Mouse (Mus musculus): ENCODE results near the gene Ugt1a6a.

Gene Ugt1a6a

GRCm38 (mm10) chr1:88228121-88228520 is 93.5 kb downstream of the Ugt1a6a start:
- DNase-seq (ENCODE audit: low spot score) = no peak

GRCm38 (mm10) chr1:88229566-88229965 is 95.0 kb downstream of the Ugt1a6a start:
- DNase-seq (ENCODE audit: low spot score) = no peak

GRCm38 (mm10) chr1:88229986-88230385 is 95.4 kb downstream of the Ugt1a6a start:
- no peak for DNase-seq (ENCODE audit: low spot score)

GRCm38 (mm10) chr1:88230421-88230820 is 95.8 kb downstream of the Ugt1a6a start:
- no peak for DNase-seq (ENCODE audit: low spot score)

GRCm38 (mm10) chr1:88230981-88231802 is 96.6 kb downstream of the Ugt1a6a start:
- no peak for DNase-seq (ENCODE audit: low spot score)

- no peak for DNase-seq (ENCODE audit: low spot score)
These were observed 97.3 kb downstream of the Ugt1a6a start for GRCm38 (mm10) chr1:88231803-88232499.

GRCm38 (mm10) chr1:88232664-88233380 is 98.2 kb downstream of the Ugt1a6a start:
- DNase-seq (ENCODE audit: low spot score) = no peak

GRCm38 (mm10) chr1:88233421-88234247 is 99.0 kb downstream of the Ugt1a6a start:
- no peak for DNase-seq (ENCODE audit: low spot score)

GRCm38 (mm10) chr1:88234248-88234610 is 99.6 kb downstream of the Ugt1a6a start:
- DNase-seq (ENCODE audit: low spot score) = no peak

GRCm38 (mm10) chr1:88234646-88235045 is 100.0 kb downstream of the Ugt1a6a start:
- DNase-seq (ENCODE audit: low spot score) = no peak

- no peak for DNase-seq (ENCODE audit: low spot score)
These were observed 100.7 kb downstream of the Ugt1a6a start for GRCm38 (mm10) chr1:88235046-88235893.

GRCm38 (mm10) chr1:88235894-88236415 is 101.3 kb downstream of the Ugt1a6a start:
- DNase-seq (ENCODE audit: low spot score) = no peak

- DNase-seq (ENCODE audit: low spot score) = no peak
These were observed 102.7 kb downstream of the Ugt1a6a start for GRCm38 (mm10) chr1:88237311-88237710.

- no peak for DNase-seq (ENCODE audit: low spot score)
These were observed 104.2 kb downstream of the Ugt1a6a start for GRCm38 (mm10) chr1:88238771-88239170.

GRCm38 (mm10) chr1:88240072-88240471 is 105.5 kb downstream of the Ugt1a6a start:
- no peak for DNase-seq (ENCODE audit: low spot score)

GRCm38 (mm10) chr1:88240579-88240978 is 106.0 kb downstream of the Ugt1a6a start:
- DNase-seq (ENCODE audit: low spot score) = no peak

GRCm38 (mm10) chr1:88243861-88244260 is 109.3 kb downstream of the Ugt1a6a start:
- no peak for DNase-seq (ENCODE audit: low spot score)

- no peak for DNase-seq (ENCODE audit: low spot score)
These were observed 111.3 kb downstream of the Ugt1a6a start for GRCm38 (mm10) chr1:88245881-88246280.

GRCm38 (mm10) chr1:88246386-88246785 is 111.8 kb downstream of the Ugt1a6a start:
- no peak for DNase-seq (ENCODE audit: low spot score)

GRCm38 (mm10) chr1:88247660-88248059 is 113.1 kb downstream of the Ugt1a6a start:
- DNase-seq (ENCODE audit: low spot score) = no peak

- no peak for DNase-seq (ENCODE audit: low spot score)
These were observed 114.0 kb downstream of the Ugt1a6a start for GRCm38 (mm10) chr1:88248658-88249057.

All from MN1 (cell line).